Mouse (Mus musculus): ENCODE measurements around the gene Stim1.

DNA sequence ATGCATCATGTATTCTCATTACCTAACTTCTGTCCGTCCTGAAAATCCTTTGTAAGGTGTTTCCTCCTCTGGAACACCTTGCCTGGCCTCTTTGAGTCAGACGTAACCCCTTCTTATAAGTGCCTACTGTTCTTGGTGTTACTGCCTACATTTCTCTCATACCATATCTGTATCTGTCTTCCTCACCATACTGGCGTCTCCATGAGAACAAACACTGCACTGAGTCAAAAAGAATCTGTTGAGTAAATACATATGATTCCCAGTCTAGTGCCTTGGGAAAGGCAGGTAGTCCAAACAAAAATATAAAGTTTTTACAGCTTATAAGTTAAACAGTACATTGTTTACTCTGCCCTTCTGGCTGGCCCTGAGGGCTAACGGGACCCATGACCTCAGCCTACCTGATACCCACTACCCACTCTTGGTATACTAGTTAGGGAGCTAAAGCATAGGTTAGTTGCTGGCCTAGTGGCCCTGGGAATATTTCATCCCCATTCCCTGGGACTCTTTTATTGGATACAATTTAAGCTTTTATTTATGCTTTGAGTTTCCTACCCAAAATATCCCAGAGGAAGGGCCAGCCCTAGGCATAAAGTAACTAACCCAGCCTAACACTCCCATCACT lies 39.4 kb upstream of the Stim1 start:
- no peak for TF ChIP-seq POLR2A (IDR thresholded peaks at IDR 0.05; ENCODE audit: insufficient read length, low read depth)
- no peak for TF ChIP-seq TCF12 (IDR thresholded peaks at IDR 0.05; ENCODE audit: insufficient read depth, poor library complexity, severe bottlenecking)
- no peak for TF ChIP-seq SRF (IDR thresholded peaks at IDR 0.05; ENCODE audit: control insufficient read depth, insufficient read length, low read depth)
- TF ChIP-seq TCF3 (IDR thresholded peaks at IDR 0.05; ENCODE audit: insufficient read length, low read depth), result no peak
- TF ChIP-seq POLR2AphosphoS2 (IDR thresholded peaks at IDR 0.05; ENCODE audit: insufficient read length, low read depth), result no peak
- no peak for TF ChIP-seq MAX (IDR thresholded peaks at IDR 0.05; ENCODE audit: low read depth)
- TF ChIP-seq REST (IDR thresholded peaks at IDR 0.05; ENCODE audit: insufficient read depth, insufficient read length), result no peak
- TF ChIP-seq E2F4 (IDR thresholded peaks at IDR 0.05; ENCODE audit: insufficient read depth), result no peak
- TF ChIP-seq USF1 (IDR thresholded peaks at IDR 0.05; ENCODE audit: low read depth), result no peak
- TF ChIP-seq CEBPB (IDR thresholded peaks at IDR 0.05; ENCODE audit: insufficient read depth, poor library complexity, severe bottlenecking), result no peak

Data from myocyte (in vitro differentiated cells).